Mouse (Mus musculus): ENCODE data around the gene Mast4. TPM values are rescaled to one million over a fixed set of nuclear protein-coding genes. Genes with fewer than 3 reads are reported as not detected.

Mast4 gene
- polyA plus RNA-seq, 1 experiment: 51.8 TPM

DNA sequence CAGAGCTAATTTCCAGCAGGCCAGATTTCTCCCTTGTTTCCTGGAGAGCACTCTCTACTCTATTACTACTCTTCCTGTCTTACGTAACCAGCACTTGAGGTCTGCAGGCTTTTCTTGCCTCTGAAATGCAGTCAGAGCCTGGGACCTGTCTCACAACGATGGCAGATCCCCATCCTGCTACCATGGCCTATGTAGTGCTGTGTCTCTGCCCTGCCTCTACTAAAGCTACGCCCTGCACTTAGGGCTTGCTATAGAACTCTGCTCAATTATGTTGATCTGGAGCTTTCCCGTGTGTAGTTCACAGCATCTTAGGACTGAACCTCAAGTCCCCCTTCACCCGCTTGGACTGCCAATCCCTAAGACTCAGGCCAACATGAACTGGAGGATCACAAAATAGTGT is 150.7 kb downstream of the Mast4 start:
- TF ChIP-seq POLR2A (IDR thresholded peaks at IDR 0.05; ENCODE audit: low read depth, low read length) (no peak), CTCF (IDR thresholded peaks at IDR 0.05; ENCODE audit: borderline replicate concordance, insufficient read depth, low read length) (no peak)
- no peak overlapping the region for H3K27ac ChIP-seq (ENCODE audit: insufficient read depth, low read length)
- no peaks in the 10 kb centered on the region for H3K4me1 ChIP-seq (ENCODE audit: control insufficient read depth, insufficient read depth, low read length)
- no peak overlapping the region for H3K4me3 ChIP-seq (ENCODE audit: insufficient read depth, low read length)

DNA sequence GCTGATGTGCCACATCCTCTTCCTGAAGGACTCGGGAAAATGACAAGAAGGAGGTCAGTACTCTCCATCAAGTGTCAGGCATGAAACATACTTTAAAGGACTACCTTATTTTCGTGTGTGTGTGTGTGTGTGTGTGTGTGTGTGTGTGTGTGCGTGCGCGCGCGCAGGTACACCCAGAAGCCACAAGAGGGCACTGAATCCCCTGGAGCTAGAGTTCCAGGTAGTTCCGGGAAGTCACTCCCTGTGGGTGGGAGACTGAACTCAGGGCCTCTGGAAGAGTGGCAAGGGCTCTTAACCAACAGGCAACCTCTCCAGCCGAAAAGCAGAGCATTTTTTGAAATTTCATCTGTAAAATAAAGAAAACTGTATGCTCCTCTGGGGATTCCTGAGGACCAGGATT is 152.5 kb downstream of the Mast4 start:
- H3K27ac ChIP-seq (ENCODE audit: insufficient read depth, low read length): no peak overlapping the region
- H3K4me1 ChIP-seq (ENCODE audit: control insufficient read depth, insufficient read depth, low read length): no peaks in the 10 kb centered on the region
- TF ChIP-seq POLR2A (IDR thresholded peaks at IDR 0.05; ENCODE audit: low read depth, low read length) (no peak), CTCF (IDR thresholded peaks at IDR 0.05; ENCODE audit: borderline replicate concordance, insufficient read depth, low read length) (no peak)
- H3K4me3 ChIP-seq (ENCODE audit: insufficient read depth, low read length): no peak overlapping the region

DNA sequence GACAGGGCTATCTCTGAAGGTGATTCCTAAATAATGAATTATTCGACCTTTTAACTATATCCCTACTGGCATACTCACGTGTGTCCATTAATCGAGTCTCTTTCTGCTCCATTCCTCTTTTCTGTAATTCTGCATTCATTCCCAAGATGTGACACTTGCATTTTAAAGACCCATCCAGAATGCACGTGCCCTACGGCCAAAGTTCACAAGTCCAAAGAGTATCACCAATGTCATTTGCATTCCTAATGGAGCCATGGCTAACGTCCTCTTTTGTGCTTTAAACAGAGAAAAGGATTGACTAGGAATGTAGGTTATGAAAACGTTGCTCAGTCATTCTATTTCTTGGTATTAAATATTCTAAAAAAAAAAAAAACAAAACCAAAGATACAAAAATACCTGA is 157.4 kb downstream of the Mast4 start:
- no peak for TF ChIP-seq CTCF (IDR thresholded peaks at IDR 0.05; ENCODE audit: borderline replicate concordance, insufficient read depth, low read length)
- no peak for TF ChIP-seq POLR2A (IDR thresholded peaks at IDR 0.05; ENCODE audit: low read depth, low read length)
- no peak overlapping the region for H3K4me3 ChIP-seq (ENCODE audit: insufficient read depth, low read length)
- H3K27ac ChIP-seq (ENCODE audit: insufficient read depth, low read length): no peak overlapping the region
- no peaks in the 10 kb centered on the region; the same call in 1 of the 2 replicates for H3K4me1 ChIP-seq (ENCODE audit: control insufficient read depth, insufficient read depth, low read length)

DNA sequence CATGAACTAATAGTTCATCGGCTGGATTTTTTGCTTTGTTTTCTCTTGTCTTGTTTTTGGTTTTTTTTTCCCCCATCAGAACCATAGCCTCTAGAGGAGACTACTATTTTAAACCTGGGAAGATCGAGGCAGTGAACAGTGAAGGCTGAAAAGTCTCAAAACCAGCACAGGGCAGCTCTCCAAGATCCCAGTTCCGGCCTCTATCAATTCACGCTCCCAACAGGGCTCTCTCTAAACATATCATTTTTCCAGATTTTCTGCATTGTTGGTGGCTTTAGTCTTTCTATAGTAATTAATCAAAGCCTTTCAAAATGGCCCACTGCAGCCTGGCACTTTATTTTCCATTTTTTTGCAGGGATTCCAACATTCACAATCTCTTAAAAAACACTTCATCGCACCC is 159.9 kb downstream of the Mast4 start:
- TF ChIP-seq POLR2A (IDR thresholded peaks at IDR 0.05; ENCODE audit: low read depth, low read length): no peak
- TF ChIP-seq CTCF (IDR thresholded peaks at IDR 0.05; ENCODE audit: borderline replicate concordance, insufficient read depth, low read length): no peak

DNA sequence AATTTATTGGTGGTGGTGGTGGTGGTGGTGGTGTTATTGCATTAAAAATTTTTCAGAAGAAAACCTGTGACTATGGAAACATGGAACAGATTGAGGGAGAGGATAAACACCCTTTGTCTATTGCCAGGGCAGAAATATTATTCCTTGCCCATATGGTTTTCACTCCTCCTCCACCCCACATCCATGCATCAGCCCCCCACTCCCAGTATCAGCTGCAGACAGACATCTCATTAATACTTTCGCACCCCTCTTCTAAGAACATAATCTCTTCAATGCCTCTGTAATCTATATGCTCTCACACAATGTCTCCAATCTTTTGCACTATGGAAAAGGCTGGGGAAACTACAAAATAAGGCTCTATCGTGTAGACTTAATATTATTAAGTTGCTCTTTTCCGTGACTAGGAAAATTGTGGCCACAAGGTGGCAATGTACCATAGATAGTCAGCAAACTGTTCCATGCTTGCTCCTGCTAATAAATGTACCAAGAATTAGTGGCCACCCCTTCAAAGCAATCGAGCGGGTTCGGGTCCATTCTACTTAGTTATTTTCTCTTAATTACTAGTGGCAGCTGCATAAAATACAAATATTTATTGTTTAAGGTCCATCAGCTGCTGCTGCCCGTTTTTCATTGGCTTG is 160.6 kb downstream of the Mast4 start:
- no peaks in the 10 kb centered on the region; the same call in 1 of the 2 replicates for H3K4me1 ChIP-seq (ENCODE audit: control insufficient read depth, insufficient read depth, low read length)
- TF ChIP-seq CTCF (IDR thresholded peaks at IDR 0.05; ENCODE audit: borderline replicate concordance, insufficient read depth, low read length): no peak
- TF ChIP-seq POLR2A (IDR thresholded peaks at IDR 0.05; ENCODE audit: low read depth, low read length): no peak

More for the DNA sequence above, 159.9 kb downstream of the Mast4 start:
- Histone ChIP-seq H3K27ac (ENCODE audit: insufficient read depth, low read length) (no peak overlapping the region), H3K4me1 (ENCODE audit: control insufficient read depth, insufficient read depth, low read length) (no peaks in the 10 kb centered on the region; the same call in 1 of the 2 replicates), H3K4me3 (ENCODE audit: insufficient read depth, low read length) (no peak overlapping the region)

DNA sequence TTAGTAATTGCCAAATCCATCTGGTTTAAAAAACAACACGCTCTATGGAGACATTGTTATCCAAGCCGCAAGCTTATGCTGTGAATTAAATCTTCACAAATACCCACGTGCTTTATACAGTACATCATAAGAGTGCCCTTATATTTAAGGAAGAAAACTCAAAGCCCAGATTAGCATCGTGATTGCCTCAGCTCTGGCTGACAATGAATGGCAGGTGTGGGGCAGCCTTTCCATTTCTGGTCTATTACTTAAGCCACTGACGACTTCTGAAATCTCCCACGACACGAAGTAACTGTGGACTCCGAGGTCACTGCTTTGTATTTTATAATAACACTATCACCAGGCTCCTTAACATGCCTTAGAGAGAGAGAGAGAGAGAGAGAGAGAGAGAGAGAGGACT is 182.4 kb downstream of the Mast4 start:
- H3K4me3 ChIP-seq (ENCODE audit: insufficient read depth, low read length): no peak overlapping the region
- TF ChIP-seq CTCF (IDR thresholded peaks at IDR 0.05; ENCODE audit: borderline replicate concordance, insufficient read depth, low read length) (no peak), POLR2A (IDR thresholded peaks at IDR 0.05; ENCODE audit: low read depth, low read length) (no peak)
- H3K27ac ChIP-seq (ENCODE audit: insufficient read depth, low read length): no peak overlapping the region
- no peaks in the 10 kb centered on the region for H3K4me1 ChIP-seq (ENCODE audit: control insufficient read depth, insufficient read depth, low read length)

More for the DNA sequence above, 160.6 kb downstream of the Mast4 start:
- Histone ChIP-seq H3K4me3 (ENCODE audit: insufficient read depth, low read length) (no peak overlapping the region), H3K27ac (ENCODE audit: insufficient read depth, low read length) (no peak overlapping the region)

DNA sequence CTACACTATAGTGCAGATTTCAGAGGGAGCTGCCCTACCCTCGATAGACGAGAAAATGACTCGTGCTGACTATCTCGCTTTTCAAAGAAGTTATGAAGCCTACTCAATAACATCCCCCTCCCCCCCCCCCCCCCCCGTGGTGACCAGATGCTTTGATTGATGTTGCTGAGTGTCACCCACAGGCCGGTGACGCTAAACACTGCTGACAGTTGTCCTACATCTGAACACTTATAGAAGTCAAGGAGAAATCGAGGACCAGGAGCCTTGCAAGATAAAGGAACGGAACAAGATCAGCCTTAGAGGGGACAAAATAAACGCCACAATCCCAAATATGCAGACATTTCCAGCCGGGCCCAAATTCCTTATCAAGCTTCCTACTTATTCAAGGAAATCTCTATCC is 183.1 kb downstream of the Mast4 start:
- no peak overlapping the region for H3K27ac ChIP-seq (ENCODE audit: insufficient read depth, low read length)
- H3K4me3 ChIP-seq (ENCODE audit: insufficient read depth, low read length): no peak overlapping the region
- TF ChIP-seq POLR2A (IDR thresholded peaks at IDR 0.05; ENCODE audit: low read depth, low read length): no peak
- TF ChIP-seq CTCF (IDR thresholded peaks at IDR 0.05; ENCODE audit: borderline replicate concordance, insufficient read depth, low read length): no peak
- H3K4me1 ChIP-seq (ENCODE audit: control insufficient read depth, insufficient read depth, low read length): no peaks in the 10 kb centered on the region

DNA sequence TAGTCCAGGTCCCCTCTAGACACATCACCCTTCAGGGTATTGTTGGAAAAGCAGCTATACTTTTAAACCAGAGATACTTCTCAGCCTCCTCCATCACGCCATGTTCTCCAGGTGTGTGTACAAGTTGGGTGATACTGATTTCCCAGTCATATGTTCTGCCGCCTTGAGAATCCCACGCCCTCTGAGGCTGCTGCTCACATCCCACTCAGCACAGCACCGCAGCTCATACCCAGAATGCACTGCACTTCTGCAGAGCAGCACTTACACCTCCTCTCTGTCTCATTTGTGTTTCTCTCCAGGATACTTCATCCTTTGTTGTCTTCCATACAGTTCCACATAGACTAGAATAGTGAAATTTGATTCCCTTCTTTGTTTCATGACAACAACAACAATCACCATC is 183.6 kb downstream of the Mast4 start:
- H3K27ac ChIP-seq (ENCODE audit: insufficient read depth, low read length): no peak overlapping the region
- no peaks in the 10 kb centered on the region for H3K4me1 ChIP-seq (ENCODE audit: control insufficient read depth, insufficient read depth, low read length)
- H3K4me3 ChIP-seq (ENCODE audit: insufficient read depth, low read length): no peak overlapping the region
- TF ChIP-seq CTCF (IDR thresholded peaks at IDR 0.05; ENCODE audit: borderline replicate concordance, insufficient read depth, low read length) (no peak), POLR2A (IDR thresholded peaks at IDR 0.05; ENCODE audit: low read depth, low read length) (no peak)

DNA sequence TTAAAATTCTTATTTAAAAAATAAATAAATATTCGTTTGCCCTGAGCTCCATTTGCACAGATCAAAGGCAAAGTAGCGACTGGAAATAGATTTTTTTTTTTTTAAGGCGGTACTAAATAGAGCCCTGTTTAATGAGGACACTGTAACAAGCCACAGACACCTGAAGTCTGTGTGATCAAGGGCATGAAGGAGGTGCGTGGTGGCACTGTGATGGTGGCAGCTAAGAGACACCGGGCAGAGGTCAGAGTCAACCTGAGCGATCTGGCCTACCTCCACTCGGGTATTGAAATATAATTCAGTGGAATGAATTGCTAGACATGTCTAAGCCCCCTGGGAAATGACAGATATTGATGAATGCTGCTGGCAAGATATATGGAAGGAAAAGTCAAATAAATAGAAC is 184.9 kb downstream of the Mast4 start:
- H3K4me1 ChIP-seq (ENCODE audit: control insufficient read depth, insufficient read depth, low read length): no peaks in the 10 kb centered on the region
- H3K4me3 ChIP-seq (ENCODE audit: insufficient read depth, low read length): no peak overlapping the region
- no peak overlapping the region for H3K27ac ChIP-seq (ENCODE audit: insufficient read depth, low read length)
- TF ChIP-seq POLR2A (IDR thresholded peaks at IDR 0.05; ENCODE audit: low read depth, low read length): no peak

DNA sequence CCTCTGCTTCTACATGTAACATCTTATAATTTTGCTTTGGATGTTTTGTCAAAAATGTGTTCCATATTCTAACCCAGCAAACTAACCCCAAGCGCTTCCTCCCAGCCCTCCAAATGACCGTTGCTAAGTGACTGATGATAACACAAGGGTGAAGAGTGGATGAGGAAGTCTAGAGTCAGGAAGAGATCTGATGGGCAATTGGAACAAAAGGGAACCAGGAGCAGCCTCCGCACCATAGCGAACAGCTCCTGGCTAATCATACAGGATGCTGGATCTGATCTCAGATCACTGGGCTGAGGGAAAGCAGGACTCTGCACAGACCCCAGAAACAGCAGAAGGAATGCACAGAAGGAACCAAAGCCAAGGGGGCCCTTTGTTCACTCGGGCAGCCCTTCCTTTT is 190.0 kb downstream of the Mast4 start:
- TF ChIP-seq CTCF (IDR thresholded peaks at IDR 0.05; ENCODE audit: borderline replicate concordance, insufficient read depth, low read length) (no peak), POLR2A (IDR thresholded peaks at IDR 0.05; ENCODE audit: low read depth, low read length) (no peak)
- no peak overlapping the region for H3K27ac ChIP-seq (ENCODE audit: insufficient read depth, low read length)
- H3K4me3 ChIP-seq (ENCODE audit: insufficient read depth, low read length): no peak overlapping the region
- no peaks in the 10 kb centered on the region for H3K4me1 ChIP-seq (ENCODE audit: control insufficient read depth, insufficient read depth, low read length)
